Mouse (Mus musculus) hindbrain, embryonic 10.5 days (tissue): ENCODE measurements around the gene Ttc39b. TPM values are rescaled to one million over a fixed set of nuclear protein-coding genes. Genes with fewer than 3 reads are reported as not detected.

Source experiments
- DNase-seq: peaks from one replicate; pipeline ENCODE4 v3.0.0-alpha.2; 2017; ENCODE audit warnings: low spot score
- H3K27ac ChIP-seq: fragments of 300-500 bp; sonication (generic); 2 replicates; pipeline ENCODE4 v1.5.1; 2016; ENCODE audit warnings: mild to moderate bottlenecking, moderate library complexity
- H3K27me3 ChIP-seq: fragments of 300-500 bp; sonication (generic); 2 replicates; pipeline ENCODE4 v1.6.1; 2016; ENCODE audit warnings: mild to moderate bottlenecking; ENCODE audit not compliant: poor library complexity, insufficient read depth, severe bottlenecking
- H3K36me3 ChIP-seq: fragments of 300-500 bp; sonication (generic); 2 replicates; pipeline ENCODE4 v1.6.1; 2016; ENCODE audit warnings: mild to moderate bottlenecking, moderate library complexity
- H3K4me1 ChIP-seq: fragments of 300-500 bp; sonication (generic); replicated peaks from 2 replicates; pipeline ENCODE4 v1.6.1; 2016; ENCODE audit warnings: mild to moderate bottlenecking
- H3K4me3 ChIP-seq: fragments of 300-500 bp; sonication (generic); 2 replicates; pipeline ENCODE4 v1.5.1; 2016; ENCODE audit warnings: mild to moderate bottlenecking, moderate library complexity
- H3K9me3 ChIP-seq: fragments of 300-500 bp; sonication (generic); 2 replicates; pipeline ENCODE4 v1.6.1; 2016; ENCODE audit warnings: mild to moderate bottlenecking, moderate library complexity
- WGBS: fragments of 180-500 bp; shearing (Covaris S2); methylation state at CpG from one replicate; pipeline ENCODE4 v1.1.7; 2016; 5-methylcytosine and 5-hydroxymethylcytosine counted together
- polyA plus RNA-seq: library from polyadenylated mRNA; unstranded; fragments of >200 nt; fragmentation: Nextera tagmentation; extraction: Ambion mirVana; gene quantifications from 2 replicates; pipeline ENCODE4 v1.2.1, GENCODE M21; 2016

The Ttc39b gene
- polyA plus RNA-seq, 1 experiment from 2014 or later, result 2.5 TPM

- WGBS, result 96% methylated on average over 2 of the region's 2 CpGs
Observed at GRCm38 (mm10) chr4:83177471-83177870, 146.6 kb downstream of the Ttc39b start.

GRCm38 (mm10) chr4:83174946-83175345, 149.1 kb downstream of the Ttc39b start:
- H3K27ac ChIP-seq, result no peak overlapping the region
- DNase-seq, result no peak
- no peaks in the 10 kb centered on the region for H3K36me3 ChIP-seq
- H3K27me3 ChIP-seq, result no peaks in the 10 kb centered on the region
- 88% methylated on average over 8 of the region's 8 CpGs for WGBS
- peaks cover 14% of the 10 kb centered on the region for H3K4me1 ChIP-seq
- H3K9me3 ChIP-seq, result no peaks in the 10 kb centered on the region
- H3K4me3 ChIP-seq, result no peak overlapping the region

More at GRCm38 (mm10) chr4:83177471-83177870, 146.6 kb downstream of the Ttc39b start:
- H3K36me3 ChIP-seq, result no peaks in the 10 kb centered on the region
- H3K27me3 ChIP-seq, result no peaks in the 10 kb centered on the region
- H3K9me3 ChIP-seq, result no peaks in the 10 kb centered on the region
- no peak for DNase-seq
- no peak overlapping the region for H3K27ac ChIP-seq
- H3K4me1 ChIP-seq, result peaks cover 2% of the 10 kb centered on the region; the same call in 1 of the 2 replicates
- H3K4me3 ChIP-seq, result no peak overlapping the region

- no peaks in the 10 kb centered on the region for H3K9me3 ChIP-seq
- H3K36me3 ChIP-seq, result no peaks in the 10 kb centered on the region
- 71% methylated on average over 3 of the region's 3 CpGs for WGBS
- H3K27me3 ChIP-seq, result no peaks in the 10 kb centered on the region
- H3K27ac ChIP-seq, result no peak overlapping the region; the same call in 1 of the 2 replicates
- DNase-seq, result no peak
- peaks cover 14% of the 10 kb centered on the region for H3K4me1 ChIP-seq
- H3K4me3 ChIP-seq, result no peak overlapping the region
Observed at GRCm38 (mm10) chr4:83172278-83172677, 151.8 kb downstream of the Ttc39b start.

- peaks cover 14% of the 10 kb centered on the region for H3K4me1 ChIP-seq
- no peaks in the 10 kb centered on the region for H3K36me3 ChIP-seq
- 29% methylated on average over 9 of the region's 9 CpGs for WGBS
- H3K27ac ChIP-seq, result peak overlapping the region; percentile 3; the same call in 1 of the 2 replicates
- peak; percentile 50 for DNase-seq
- H3K4me3 ChIP-seq, result no peak overlapping the region
- H3K27me3 ChIP-seq, result no peaks in the 10 kb centered on the region
- no peaks in the 10 kb centered on the region for H3K9me3 ChIP-seq
Observed at GRCm38 (mm10) chr4:83170741-83171140, 153.3 kb downstream of the Ttc39b start.

Other genes starting within 250 kb of the Ttc39b start
- 63.8 and 65.1 TPM in 2 replicates for gene Snapc3, start 93.5 kb upstream of the Ttc39b start, polyA plus RNA-seq
- gene Psip1, start 162.2 kb upstream of the Ttc39b start, polyA plus RNA-seq, result 244 and 275 TPM in 2 replicates
- 3.3 and 4.5 TPM in 2 replicates for gene Ccdc171, start 201.3 kb upstream of the Ttc39b start, polyA plus RNA-seq